Mouse (Mus musculus) embryonic facial prominence, embryonic 12.5 days (tissue): ENCODE results near the gene 4931428F04Rik. TPM values are rescaled to one million over a fixed set of nuclear protein-coding genes. Genes with fewer than 3 reads are reported as not detected.

Experiments
- ATAC-seq: fragments of 200-750 bp; cut with Nextera tagmentation; 2 replicates; pipeline ENCODE4 v1.8.0; 2017; ENCODE audit not compliant: insufficient number of reproducible peaks, insufficient read depth, low FRiP score, low TSS enrichment
- H3K27ac ChIP-seq: fragments of 300-500 bp; sonication (generic); 2 replicates; pipeline ENCODE4 v1.5.1; 2016; ENCODE audit warnings: mild to moderate bottlenecking
- H3K27me3 ChIP-seq: fragments of 300-500 bp; sonication (generic); 2 replicates; pipeline ENCODE4 v1.6.1; 2016; ENCODE audit warnings: mild to moderate bottlenecking, moderate library complexity
- H3K36me3 ChIP-seq: fragments of 300-500 bp; sonication (generic); 2 replicates; pipeline ENCODE4 v1.6.1; 2016; ENCODE audit warnings: mild to moderate bottlenecking
- H3K4me1 ChIP-seq: fragments of 300-500 bp; sonication (generic); 2 replicates; pipeline ENCODE4 v1.6.1; 2016
- H3K4me2 ChIP-seq: fragments of 300-500 bp; sonication (generic); replicated peaks from 2 replicates; pipeline ENCODE4 v1.6.1; 2016; ENCODE audit warnings: mild to moderate bottlenecking, moderate library complexity
- H3K4me3 ChIP-seq: fragments of 300-500 bp; sonication (generic); 2 replicates; pipeline ENCODE4 v1.5.1; 2016; ENCODE audit warnings: mild to moderate bottlenecking
- H3K9ac ChIP-seq: fragments of 300-500 bp; sonication (generic); 2 replicates; pipeline ENCODE4 v1.6.1; 2016; ENCODE audit warnings: mild to moderate bottlenecking, moderate library complexity
- H3K9me3 ChIP-seq: fragments of 300-500 bp; sonication (generic); 2 replicates; pipeline ENCODE4 v1.6.1; 2016; ENCODE audit warnings: mild to moderate bottlenecking, moderate library complexity
- WGBS: fragments of 180-500 bp; shearing (Covaris S2); methylation state at CpG from one replicate; pipeline ENCODE4 v1.1.7; 2016; 5-methylcytosine and 5-hydroxymethylcytosine counted together
- polyA plus RNA-seq: library from polyadenylated mRNA; unstranded; fragments of >200 nt; fragmentation: Nextera tagmentation; extraction: Ambion mirVana; gene quantifications from 2 replicates; pipeline ENCODE4 v1.2.1, GENCODE M21; 2016

Gene 4931428F04Rik
- polyA plus RNA-seq, 1 experiment from 2014 or later = 24.2 TPM

DNA sequence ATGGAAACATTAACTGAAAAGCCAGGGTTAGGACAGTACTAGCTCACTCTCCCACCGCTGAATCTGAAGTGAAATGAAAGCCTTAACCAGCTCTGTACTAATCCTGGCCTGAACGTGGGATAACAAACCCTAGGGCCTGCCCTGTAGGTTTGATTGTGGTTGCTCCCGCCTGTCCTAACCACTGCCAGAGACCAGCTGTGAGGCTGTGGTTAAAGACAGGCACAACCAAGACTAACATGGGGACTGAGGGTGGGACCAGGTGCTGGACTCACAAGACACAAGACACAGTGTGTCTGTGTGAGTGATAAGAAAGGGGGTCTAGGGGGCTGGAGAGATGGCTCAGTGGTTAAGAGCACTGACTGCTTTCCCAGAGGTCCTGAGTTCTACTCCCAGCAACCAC lies 9.1 kb downstream of the 4931428F04Rik start:
- peaks cover 52% of the 10 kb centered on the region for H3K27me3 ChIP-seq
- no peak for ATAC-seq
- H3K36me3 ChIP-seq = peaks cover 27% of the 10 kb centered on the region
- no peak overlapping the region for H3K4me2 ChIP-seq
- 63% methylated on average over 3 of the region's 3 CpGs for WGBS
- no peaks in the 10 kb centered on the region for H3K9me3 ChIP-seq
- H3K4me1 ChIP-seq = peaks cover 16% of the 10 kb centered on the region
- no peak overlapping the region for H3K4me3 ChIP-seq
- no peak overlapping the region for H3K27ac ChIP-seq
- no peak overlapping the region for H3K9ac ChIP-seq

GRCm38 (mm10) chr8:105278911-105279334 lies 10.7 kb downstream of the 4931428F04Rik start:
- Histone ChIP-seq H3K9me3 (no peaks in the 10 kb centered on the region), H3K36me3 (peaks cover 19% of the 10 kb centered on the region; the same call in 1 of the 2 replicates), H3K27ac (no peak overlapping the region)

DNA sequence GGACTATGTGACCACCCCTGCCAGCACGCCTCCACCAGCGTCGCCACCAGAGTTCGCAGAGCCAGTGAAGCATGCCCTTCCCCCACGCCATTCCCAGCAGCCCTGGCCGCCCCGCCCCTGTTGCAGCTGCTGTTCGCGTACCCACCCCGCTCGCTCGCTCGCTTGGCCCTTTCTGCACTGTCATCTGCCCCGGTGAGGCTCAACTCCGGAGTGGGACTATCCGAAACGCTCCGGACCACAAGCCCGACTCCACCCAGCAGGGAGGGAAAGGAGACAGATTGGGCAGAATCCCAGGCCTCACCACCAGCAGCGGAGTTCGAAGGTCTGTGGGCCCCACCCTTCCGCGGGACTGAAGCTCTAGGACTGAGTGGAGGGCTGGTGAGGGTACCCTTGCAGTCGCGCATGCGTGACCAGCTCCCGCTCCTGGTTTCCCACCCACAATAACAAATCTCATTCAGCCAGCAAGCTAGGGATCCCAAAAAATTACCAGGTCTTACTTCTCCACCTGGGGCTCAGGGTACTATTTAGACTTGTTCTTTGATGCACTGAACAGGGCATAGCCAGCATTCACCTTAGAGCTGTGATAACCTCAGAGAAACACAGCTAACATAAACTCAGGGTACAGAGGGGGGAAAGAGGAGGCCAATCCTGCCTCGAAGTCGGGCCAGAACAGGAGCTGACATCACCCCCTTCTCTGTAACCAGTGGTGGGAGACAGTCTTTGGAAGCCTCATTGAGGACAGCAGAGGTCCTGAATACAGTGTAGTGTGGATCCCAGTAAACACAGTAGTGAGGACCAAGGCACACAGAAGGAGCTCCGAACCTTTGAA lies 13.2 kb downstream of the 4931428F04Rik start:
- Histone ChIP-seq H3K9ac (peak overlapping the region; percentile 42; the same call in 1 of the 2 replicates), H3K27me3 (peaks cover 93% of the 10 kb centered on the region), H3K4me1 (peaks cover 16% of the 10 kb centered on the region), H3K4me2 (peak overlapping the region; percentile 61), H3K27ac (no peak overlapping the region), H3K36me3 (peaks cover 4% of the 10 kb centered on the region; the same call in 1 of the 2 replicates), H3K4me3 (peak overlapping the region; percentile 40), H3K9me3 (no peaks in the 10 kb centered on the region)
- 3% methylated on average over 30 of the region's 30 CpGs for WGBS
- peak; percentile 42 for ATAC-seq

More at GRCm38 (mm10) chr8:105278911-105279334, 10.7 kb downstream of the 4931428F04Rik start:
- no peak for ATAC-seq
- peaks cover 68% of the 10 kb centered on the region for H3K27me3 ChIP-seq
- H3K4me2 ChIP-seq = peak overlapping the region; percentile 39
- peak overlapping the region; percentile 6; the same call in 1 of the 2 replicates for H3K4me3 ChIP-seq
- H3K9ac ChIP-seq = no peak overlapping the region; the same call in 1 of the 2 replicates
- 3% methylated on average over 28 of the region's 28 CpGs for WGBS
- peaks cover 16% of the 10 kb centered on the region for H3K4me1 ChIP-seq

DNA sequence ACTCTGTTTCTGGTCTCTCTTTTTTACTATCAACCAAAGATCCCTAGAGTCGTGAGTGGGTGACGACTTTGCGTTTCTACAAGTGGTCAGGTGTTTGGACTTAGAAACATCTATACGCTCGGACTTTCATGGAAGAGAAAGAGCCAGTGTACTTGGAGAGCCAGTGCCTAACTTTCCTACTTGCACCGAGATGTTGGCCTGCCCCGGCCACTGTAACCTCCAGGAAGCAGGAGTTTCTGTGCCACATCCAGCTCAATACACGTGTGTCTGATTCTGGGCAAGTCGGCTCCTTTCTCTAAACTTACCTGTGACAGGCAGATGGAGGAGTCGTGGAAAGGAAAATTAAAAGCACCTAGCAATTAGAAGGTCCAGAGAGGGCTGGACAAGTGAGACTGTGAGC lies 13.8 kb downstream of the 4931428F04Rik start, which contains the start of gene Nol3:
Gene Nol3 (plus strand): TSS at position 301 of the 400 bp plus-strand sequence.
- Histone ChIP-seq H3K4me3 (peak within 1 kb of the TSS; percentile 40), H3K4me2 (peak within 1 kb of the TSS; percentile 61), H3K4me1 (peaks cover 17% of the 10 kb centered on the region), H3K27me3 (peaks cover 99% of the 10 kb centered on the region), H3K36me3 (0 out of 2 replicates have a peak, but pooled peaks cover 3% of the 10 kb centered on the region), H3K27ac (no peak within 1 kb of the TSS), H3K9me3 (no peaks in the 10 kb centered on the region), H3K9ac (peak within 1 kb of the TSS; percentile 42; the same call in 1 of the 2 replicates)
- no peak for ATAC-seq
- WGBS = 7% methylated on average over 10 of the region's 10 CpGs

DNA sequence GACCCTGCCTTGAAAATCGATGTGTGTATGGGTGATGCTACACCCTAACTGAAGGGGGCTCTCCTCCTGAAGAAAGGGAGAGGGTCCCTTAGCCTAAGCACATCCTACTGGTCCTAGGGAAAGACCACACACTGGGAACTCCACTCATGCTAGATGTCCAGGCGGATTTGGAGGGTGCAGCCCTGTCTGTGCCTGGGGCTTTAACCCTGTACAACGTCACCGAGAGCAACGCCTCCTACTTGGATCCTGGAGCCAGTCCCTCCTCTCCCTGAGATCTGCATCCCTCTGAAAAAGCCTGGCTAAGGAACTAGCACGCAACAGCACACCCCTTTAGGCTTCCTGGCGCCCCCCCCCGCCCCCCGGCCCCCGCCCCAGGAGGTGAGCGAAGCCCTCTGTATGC lies 14.3 kb downstream of the 4931428F04Rik start:
- Histone ChIP-seq H3K9me3 (no peaks in the 10 kb centered on the region), H3K4me1 (peaks cover 22% of the 10 kb centered on the region), H3K27me3 (peaks cover 100% of the 10 kb centered on the region), H3K4me2 (peak overlapping the region; percentile 61), H3K27ac (no peak overlapping the region), H3K4me3 (0 out of 2 replicates have a peak overlapping the region, but pooled peaks have one; percentile 40), H3K9ac (0 out of 2 replicates have a peak overlapping the region, but pooled peaks have one; percentile 19), H3K36me3 (no peaks in the 10 kb centered on the region)
- WGBS = 10% methylated on average over 11 of the region's 11 CpGs
- ATAC-seq = no peak

GRCm38 (mm10) chr8:105270916-105271186 lies 18.8 kb downstream of the 4931428F04Rik start:
- ATAC-seq = no peak
- Histone ChIP-seq H3K4me3 (peak overlapping the region; percentile 12; the same call in 1 of the 2 replicates), H3K9me3 (peaks cover 5% of the 10 kb centered on the region; the same call in 1 of the 2 replicates), H3K4me2 (0 out of 2 replicates have a peak overlapping the region, but pooled peaks have one; percentile 7), H3K27me3 (peaks cover 100% of the 10 kb centered on the region), H3K4me1 (peaks cover 29% of the 10 kb centered on the region), H3K27ac (no peak overlapping the region), H3K36me3 (no peaks in the 10 kb centered on the region), H3K9ac (no peak overlapping the region)
- WGBS = 2% methylated on average over 11 of the region's 11 CpGs

GRCm38 (mm10) chr8:105270101-105270915 lies 19.4 kb downstream of the 4931428F04Rik start:
- H3K4me1 ChIP-seq = peaks cover 28% of the 10 kb centered on the region
- peaks cover 100% of the 10 kb centered on the region for H3K27me3 ChIP-seq
- WGBS = 3% methylated on average over 39 of the region's 39 CpGs
- peak overlapping the region; percentile 42 for H3K4me3 ChIP-seq
- no peak overlapping the region for H3K27ac ChIP-seq
- ATAC-seq = no peak
- H3K9ac ChIP-seq = no peak overlapping the region
- H3K36me3 ChIP-seq = no peaks in the 10 kb centered on the region
- peaks cover 5% of the 10 kb centered on the region; the same call in 1 of the 2 replicates for H3K9me3 ChIP-seq
- peak overlapping the region; percentile 83 for H3K4me2 ChIP-seq

GRCm38 (mm10) chr8:105269461-105269947 lies 20.2 kb downstream of the 4931428F04Rik start, which contains the start of gene Hsf4:
Gene Hsf4 (plus strand): TSS chr8:105269801.
- Histone ChIP-seq H3K9me3 (peaks cover 5% of the 10 kb centered on the region; the same call in 1 of the 2 replicates), H3K4me1 (peaks cover 32% of the 10 kb centered on the region), H3K27me3 (peaks cover 99% of the 10 kb centered on the region), H3K9ac (peak within 1 kb of the TSS; percentile 54), H3K36me3 (no peaks in the 10 kb centered on the region), H3K4me3 (peak within 1 kb of the TSS; percentile 42), H3K27ac (no peak within 1 kb of the TSS), H3K4me2 (peak within 1 kb of the TSS; percentile 83)
- ATAC-seq = no peak
- WGBS = 1% methylated on average over 42 of the region's 42 CpGs

DNA sequence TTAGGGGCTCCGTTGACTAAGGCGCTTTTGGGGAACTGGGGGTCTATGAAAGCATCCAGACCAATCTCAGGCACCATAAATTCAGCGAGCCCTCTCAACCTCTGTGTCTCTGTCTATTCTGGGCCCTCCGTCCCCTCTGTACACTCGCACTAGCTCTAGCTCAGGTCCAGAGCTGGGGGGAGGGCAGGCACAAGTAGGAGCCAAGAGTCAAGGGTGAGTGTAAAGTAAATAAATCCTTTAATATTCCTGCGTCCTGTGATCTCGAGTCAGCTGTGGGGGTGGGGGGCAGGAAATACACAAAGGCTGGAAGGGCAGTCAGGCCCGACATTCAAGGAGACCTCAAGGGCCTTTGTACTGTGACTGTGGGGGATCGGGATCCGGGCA lies 20.6 kb downstream of the 4931428F04Rik start:
- no peak for ATAC-seq
- Histone ChIP-seq H3K9me3 (peaks cover 5% of the 10 kb centered on the region; the same call in 1 of the 2 replicates), H3K27ac (no peak overlapping the region), H3K9ac (0 out of 2 replicates have a peak overlapping the region, but pooled peaks have one; percentile 54), H3K4me2 (peak overlapping the region; percentile 83), H3K4me1 (peaks cover 32% of the 10 kb centered on the region), H3K36me3 (no peaks in the 10 kb centered on the region), H3K4me3 (peak overlapping the region; percentile 42), H3K27me3 (peaks cover 99% of the 10 kb centered on the region)
- under 1% methylated on average over 10 of the region's 10 CpGs for WGBS

- WGBS = under 1% methylated on average over 65 of the region's 65 CpGs
- peak overlapping the region; percentile 83 for H3K4me2 ChIP-seq
- peak overlapping the region; percentile 42 for H3K4me3 ChIP-seq
- peaks cover 99% of the 10 kb centered on the region for H3K27me3 ChIP-seq
- ATAC-seq = peak; percentile 44
- H3K27ac ChIP-seq = no peak overlapping the region
- peak overlapping the region; percentile 54 for H3K9ac ChIP-seq
- H3K36me3 ChIP-seq = no peaks in the 10 kb centered on the region
- H3K9me3 ChIP-seq = peaks cover 5% of the 10 kb centered on the region; the same call in 1 of the 2 replicates
- peaks cover 34% of the 10 kb centered on the region for H3K4me1 ChIP-seq
These were observed 21.2 kb downstream of the 4931428F04Rik start for GRCm38 (mm10) chr8:105268342-105269074.
